Mouse (Mus musculus): ENCODE measurements around the gene Trim40. TPM values are rescaled to one million over a fixed set of nuclear protein-coding genes. Genes with fewer than 3 reads are reported as not detected.

Gene Trim40
- polyA plus RNA-seq (2016; fragmentation: Nextera tagmentation; extraction: Ambion mirVana): not detected in 2 replicates

DNA sequence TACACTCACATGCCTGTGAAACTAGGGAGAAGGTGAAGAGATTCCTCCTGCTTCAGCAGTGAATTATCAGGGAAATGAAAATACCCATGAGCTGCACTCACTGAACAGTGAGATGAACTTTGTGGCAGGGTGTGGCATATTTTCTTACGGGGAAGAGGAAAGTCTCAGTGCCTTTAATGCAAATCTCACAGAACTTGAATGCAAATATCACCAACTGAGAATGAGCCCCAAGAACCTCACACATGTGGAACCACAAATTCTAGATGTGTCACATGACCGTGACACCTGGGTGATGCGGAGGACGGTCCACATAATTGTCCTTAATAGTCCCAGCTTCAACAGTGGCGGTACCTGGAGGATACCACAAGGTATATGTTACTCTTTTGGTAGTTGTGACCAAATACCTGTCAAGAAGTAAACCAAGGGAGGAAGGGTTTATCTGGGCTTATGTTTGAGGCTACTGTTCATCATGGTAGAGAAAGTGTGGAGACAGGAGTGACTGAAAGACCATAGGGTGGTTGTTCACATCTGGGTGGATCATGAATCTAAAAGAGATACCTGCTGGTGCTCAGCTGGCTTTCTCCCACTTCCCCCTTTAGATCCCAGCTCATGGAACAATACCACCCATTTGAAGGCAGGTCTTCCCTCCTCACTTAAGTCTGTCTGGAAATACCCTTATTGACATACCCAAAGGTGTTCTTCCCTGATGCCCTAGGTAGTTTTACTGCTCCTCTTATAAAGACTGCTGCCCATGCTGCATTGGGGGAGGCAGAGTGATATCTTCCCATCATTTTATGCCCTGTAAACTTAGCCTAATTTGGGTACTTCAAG is at the start of gene Trim40:
Gene Trim40 (minus strand): TSS at position 51 of the 831 bp plus-strand sequence.
- H3K9me3 ChIP-seq: no peaks in the 10 kb centered on the region
- H3K4me2 ChIP-seq (replicated peaks): no peak within 1 kb of the TSS
- ATAC-seq (ENCODE audit: insufficient number of reproducible peaks, insufficient read depth, low FRiP score, low TSS enrichment): no peak
- no peak within 1 kb of the TSS for H3K4me3 ChIP-seq
- H3K27ac ChIP-seq: no peak within 1 kb of the TSS
- H3K27me3 ChIP-seq: no peaks in the 10 kb centered on the region
- H3K9ac ChIP-seq: no peak within 1 kb of the TSS
- 82% methylated on average over 5 of the region's 5 CpGs for WGBS
- no peaks in the 10 kb centered on the region for H3K4me1 ChIP-seq
- H3K36me3 ChIP-seq: no peaks in the 10 kb centered on the region

DNA sequence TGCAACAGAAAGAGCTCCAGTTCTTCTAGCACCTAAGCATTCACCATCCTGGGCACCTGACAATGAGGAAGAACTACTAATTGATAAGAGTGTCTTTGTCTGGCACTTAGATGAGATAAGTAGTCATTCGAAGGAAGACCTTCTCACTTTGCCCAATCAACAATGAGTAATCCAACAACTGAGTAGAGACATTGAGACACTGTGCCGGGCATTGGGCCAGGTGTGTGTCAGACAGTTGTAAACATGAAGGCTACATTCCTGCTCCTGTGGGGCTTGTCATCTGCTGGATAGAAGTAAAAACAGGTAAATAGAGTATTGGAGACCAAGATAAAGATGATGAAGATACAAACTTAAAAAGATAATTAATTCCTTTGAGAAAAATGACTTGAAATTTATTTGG is 48.1 kb upstream of the Trim40 start:
- ATAC-seq (ENCODE audit: insufficient number of reproducible peaks, insufficient read depth, low FRiP score, low TSS enrichment): no peak
- no peaks in the 10 kb centered on the region for H3K9me3 ChIP-seq
- no peak overlapping the region for H3K9ac ChIP-seq
- 90% methylated on average over 2 of the region's 2 CpGs for WGBS
- H3K4me1 ChIP-seq: peaks cover 5% of the 10 kb centered on the region; the same call in 1 of the 2 replicates
- no peak overlapping the region for H3K4me3 ChIP-seq
- no peak overlapping the region for H3K4me2 ChIP-seq (replicated peaks)
- peaks cover 28% of the 10 kb centered on the region for H3K27me3 ChIP-seq
- no peak overlapping the region for H3K27ac ChIP-seq
- no peaks in the 10 kb centered on the region for H3K36me3 ChIP-seq

DNA sequence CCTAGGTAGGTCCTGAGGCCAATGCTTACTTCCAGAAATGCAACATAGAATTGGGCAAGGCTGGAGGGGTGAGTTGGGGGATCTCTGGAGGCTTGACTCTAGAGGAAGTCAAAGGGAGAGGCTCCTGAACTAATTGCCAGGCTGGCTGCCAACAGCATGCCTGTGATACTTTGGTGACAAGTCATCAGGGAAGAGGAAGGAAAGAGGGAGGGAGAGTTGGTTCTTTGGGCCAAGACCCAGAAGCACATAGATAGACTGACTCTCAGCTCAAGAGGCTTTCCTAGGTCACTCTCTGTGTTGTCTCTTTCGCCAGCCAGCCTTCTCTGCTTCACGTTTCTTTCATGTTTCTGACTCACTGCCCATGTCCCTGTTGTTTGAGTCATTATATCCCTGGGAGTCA is 41.9 kb upstream of the Trim40 start:
- no peaks in the 10 kb centered on the region for H3K4me1 ChIP-seq
- no peak for ATAC-seq (ENCODE audit: insufficient number of reproducible peaks, insufficient read depth, low FRiP score, low TSS enrichment)
- H3K4me2 ChIP-seq (replicated peaks): no peak overlapping the region
- H3K9ac ChIP-seq: no peak overlapping the region
- H3K27me3 ChIP-seq: no peaks in the 10 kb centered on the region
- H3K27ac ChIP-seq: no peak overlapping the region
- WGBS: 72% methylated on average over 2 of the region's 2 CpGs
- no peaks in the 10 kb centered on the region for H3K36me3 ChIP-seq
- no peak overlapping the region for H3K4me3 ChIP-seq
- H3K9me3 ChIP-seq: no peaks in the 10 kb centered on the region

DNA sequence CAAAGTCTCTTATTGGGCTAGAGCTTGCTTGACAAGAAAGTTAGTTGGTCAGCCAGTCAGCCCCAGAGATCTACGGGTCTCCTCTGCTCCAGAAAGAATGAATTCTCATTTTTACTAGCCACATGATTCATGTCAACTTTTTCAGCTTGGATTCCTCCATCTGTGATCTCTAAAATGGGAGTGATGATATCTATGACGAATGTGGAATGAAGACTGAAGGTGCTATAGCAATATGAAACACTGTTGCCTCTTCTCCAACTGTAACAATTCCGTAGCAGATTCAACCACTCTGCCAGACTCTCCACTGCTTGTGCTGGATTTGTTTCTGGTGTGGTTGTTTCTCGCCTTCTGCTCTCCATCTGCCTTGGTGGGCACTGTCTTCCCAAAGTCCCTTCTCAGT is 41.2 kb upstream of the Trim40 start:
- no peak for ATAC-seq (ENCODE audit: insufficient number of reproducible peaks, insufficient read depth, low FRiP score, low TSS enrichment)

DNA sequence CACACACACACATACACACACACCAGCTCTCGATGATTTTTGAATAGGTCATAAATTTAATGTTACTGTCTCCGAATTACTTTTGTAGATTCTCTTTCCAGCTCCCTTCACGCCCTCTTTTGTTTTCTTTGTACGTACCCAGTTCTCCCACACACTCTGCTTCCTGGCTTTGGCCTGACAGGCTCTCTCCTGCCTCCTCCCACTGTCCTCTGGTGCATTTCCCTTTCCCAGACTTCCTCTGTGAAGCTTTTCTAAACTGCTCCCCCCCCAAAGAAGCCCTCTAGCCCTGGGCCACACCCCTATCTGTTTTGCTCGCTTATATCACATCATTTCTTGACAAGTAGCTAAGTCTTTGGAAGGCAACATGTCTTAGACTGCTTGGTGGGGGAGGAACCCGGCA is 40.3 kb upstream of the Trim40 start:
- no peak for ATAC-seq (ENCODE audit: insufficient number of reproducible peaks, insufficient read depth, low FRiP score, low TSS enrichment)
- no peak overlapping the region for H3K4me3 ChIP-seq

More for the DNA sequence above, 41.2 kb upstream of the Trim40 start:
- H3K27ac ChIP-seq: no peak overlapping the region
- no peaks in the 10 kb centered on the region for H3K9me3 ChIP-seq
- no peaks in the 10 kb centered on the region for H3K4me1 ChIP-seq
- WGBS: 79% methylated on average over 4 of the region's 4 CpGs
- H3K4me2 ChIP-seq (replicated peaks): no peak overlapping the region
- no peaks in the 10 kb centered on the region for H3K27me3 ChIP-seq
- no peak overlapping the region for H3K4me3 ChIP-seq
- no peak overlapping the region for H3K9ac ChIP-seq
- H3K36me3 ChIP-seq: no peaks in the 10 kb centered on the region

DNA sequence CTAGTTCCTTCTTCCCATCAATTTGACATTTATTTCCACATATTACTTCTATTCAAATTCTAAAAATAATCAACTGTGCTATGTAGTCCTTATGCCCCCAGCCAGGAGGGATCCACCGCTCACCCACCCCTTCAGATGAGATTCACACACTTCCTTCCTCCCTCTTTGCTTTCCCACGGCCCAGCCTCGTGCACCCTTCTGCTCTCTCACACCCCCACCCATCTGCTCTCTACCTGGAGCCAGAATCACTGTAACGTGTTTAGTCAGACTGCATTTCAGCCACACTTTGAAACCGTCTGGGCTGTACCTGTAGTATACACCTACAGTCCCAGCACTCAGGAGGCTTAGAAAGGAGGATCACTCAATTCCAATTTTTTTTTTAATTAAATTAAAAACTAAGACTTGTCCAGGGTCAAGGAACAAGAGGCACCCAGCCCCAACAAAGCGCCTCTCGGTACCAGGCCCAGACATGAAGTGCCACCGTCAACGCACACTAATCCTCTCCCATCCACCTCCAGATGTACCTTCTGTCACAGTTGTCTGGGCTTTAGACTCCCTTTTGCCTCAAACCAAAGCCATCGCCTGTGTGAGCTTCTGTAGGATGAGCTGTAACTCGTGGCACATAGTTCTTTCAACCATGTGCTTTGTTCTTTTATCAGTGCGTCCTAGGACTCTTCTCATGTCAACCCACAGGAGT is 39.5 kb upstream of the Trim40 start:
- no peak for ATAC-seq (ENCODE audit: insufficient number of reproducible peaks, insufficient read depth, low FRiP score, low TSS enrichment)
- no peaks in the 10 kb centered on the region for H3K4me1 ChIP-seq

More for the DNA sequence above, 40.3 kb upstream of the Trim40 start:
- Histone ChIP-seq H3K9me3 (no peaks in the 10 kb centered on the region), H3K36me3 (no peaks in the 10 kb centered on the region), H3K27me3 (no peaks in the 10 kb centered on the region), H3K9ac (no peak overlapping the region), H3K27ac (no peak overlapping the region), H3K4me2 (replicated peaks) (no peak overlapping the region), H3K4me1 (no peaks in the 10 kb centered on the region)
- 85% methylated on average over 6 of the region's 6 CpGs for WGBS

DNA sequence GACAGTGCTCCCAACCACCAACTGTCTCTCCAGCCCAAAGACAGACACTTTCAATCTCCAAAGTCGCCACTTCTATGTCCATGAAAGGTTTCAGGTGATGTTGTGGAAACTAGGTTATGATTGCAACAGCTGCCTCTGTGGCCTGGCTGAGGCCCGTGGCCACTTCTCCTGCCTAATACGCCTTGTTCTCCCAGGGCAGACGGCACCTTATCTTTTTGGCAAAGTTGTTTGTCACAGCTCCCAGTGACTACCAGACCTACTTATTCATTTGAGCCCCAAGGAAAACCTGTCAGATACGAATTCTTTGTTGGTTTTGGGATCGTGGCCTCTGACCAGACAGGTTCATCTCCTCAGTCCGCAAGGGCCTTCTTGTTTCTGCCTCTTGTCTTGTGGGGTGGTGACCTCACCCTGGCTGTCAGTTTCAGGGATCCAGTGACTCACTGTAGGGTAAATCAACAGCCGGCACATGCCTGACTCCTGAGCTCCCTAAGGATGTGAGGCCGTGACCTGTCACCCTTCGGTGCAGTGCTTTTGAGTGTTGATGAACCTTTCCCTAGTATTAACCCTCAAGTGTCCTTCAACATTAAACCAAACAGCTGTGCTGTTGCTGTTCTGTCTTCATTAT is 37.7 kb upstream of the Trim40 start:
- 48% methylated on average over 10 of the region's 10 CpGs for WGBS
- Histone ChIP-seq H3K27ac (no peak overlapping the region), H3K4me1 (no peaks in the 10 kb centered on the region), H3K36me3 (no peaks in the 10 kb centered on the region), H3K4me2 (replicated peaks) (no peak overlapping the region), H3K9ac (no peak overlapping the region), H3K9me3 (no peaks in the 10 kb centered on the region), H3K27me3 (no peaks in the 10 kb centered on the region), H3K4me3 (no peak overlapping the region)
- no peak for ATAC-seq (ENCODE audit: insufficient number of reproducible peaks, insufficient read depth, low FRiP score, low TSS enrichment)

More for the DNA sequence above, 39.5 kb upstream of the Trim40 start:
- no peaks in the 10 kb centered on the region for H3K36me3 ChIP-seq
- no peaks in the 10 kb centered on the region for H3K27me3 ChIP-seq
- 83% methylated on average over 12 of the region's 12 CpGs for WGBS
- no peak overlapping the region for H3K9ac ChIP-seq
- no peak overlapping the region for H3K4me3 ChIP-seq
- H3K9me3 ChIP-seq: no peaks in the 10 kb centered on the region
- no peak overlapping the region for H3K27ac ChIP-seq
- no peak overlapping the region for H3K4me2 ChIP-seq (replicated peaks)

DNA sequence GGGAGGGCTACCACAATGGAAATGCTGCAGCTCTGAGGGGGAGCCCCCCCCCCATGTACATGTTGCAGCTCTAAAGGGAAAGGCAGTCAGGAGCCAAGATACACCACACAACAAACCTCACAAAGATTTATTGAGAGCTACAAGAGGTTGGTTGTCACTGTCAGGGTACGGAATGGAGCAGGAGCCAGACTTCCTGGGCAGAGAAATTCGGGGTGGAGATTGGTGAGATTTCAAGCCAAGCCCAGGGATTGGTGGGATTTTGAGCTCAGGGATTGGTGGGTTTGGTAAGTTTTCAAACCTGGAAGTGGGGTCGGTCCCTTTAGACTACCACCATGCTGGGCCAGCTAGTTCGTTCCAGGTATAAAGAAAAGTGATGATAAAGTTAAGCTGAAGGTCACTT is 33.6 kb upstream of the Trim40 start:
- 0 out of 2 replicates have a peak, but pooled peaks cover 3% of the 10 kb centered on the region for H3K27me3 ChIP-seq
- WGBS: 61% methylated on average over 4 of the region's 4 CpGs
- H3K36me3 ChIP-seq: no peaks in the 10 kb centered on the region
- no peak for ATAC-seq (ENCODE audit: insufficient number of reproducible peaks, insufficient read depth, low FRiP score, low TSS enrichment)
- H3K4me2 ChIP-seq (replicated peaks): no peak overlapping the region
- H3K4me3 ChIP-seq: no peak overlapping the region
- no peak overlapping the region for H3K9ac ChIP-seq
- no peak overlapping the region for H3K27ac ChIP-seq
- no peaks in the 10 kb centered on the region for H3K4me1 ChIP-seq
- H3K9me3 ChIP-seq: no peaks in the 10 kb centered on the region

DNA sequence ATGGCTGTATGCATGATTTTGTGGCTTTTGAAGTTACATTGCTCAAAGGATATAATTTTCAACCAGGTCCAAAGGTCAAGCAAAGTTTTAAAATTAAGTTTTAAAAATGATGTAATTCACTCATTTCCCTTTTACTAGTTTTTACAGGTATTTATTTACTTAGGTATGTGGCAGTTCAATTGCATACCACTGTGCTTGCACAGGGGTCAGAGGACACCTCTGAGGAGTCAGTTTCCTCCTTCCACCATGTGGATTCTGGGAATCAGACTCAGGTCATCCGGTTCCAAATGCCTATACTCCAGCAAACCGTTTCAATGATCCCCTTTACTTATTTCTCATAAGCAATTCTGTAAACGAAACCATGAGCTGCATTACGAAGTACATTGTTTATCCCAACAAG is 32.8 kb upstream of the Trim40 start:
- ATAC-seq (ENCODE audit: insufficient number of reproducible peaks, insufficient read depth, low FRiP score, low TSS enrichment): no peak
- H3K36me3 ChIP-seq: no peaks in the 10 kb centered on the region
- no peaks in the 10 kb centered on the region for H3K9me3 ChIP-seq
- no peak overlapping the region for H3K4me2 ChIP-seq (replicated peaks)
- H3K4me1 ChIP-seq: no peaks in the 10 kb centered on the region
- H3K4me3 ChIP-seq: no peak overlapping the region
- H3K27ac ChIP-seq: no peak overlapping the region
- H3K9ac ChIP-seq: no peak overlapping the region
- H3K27me3 ChIP-seq: 0 out of 2 replicates have a peak, but pooled peaks cover 3% of the 10 kb centered on the region
- WGBS: 80% methylated on average over 4 of the region's 4 CpGs

DNA sequence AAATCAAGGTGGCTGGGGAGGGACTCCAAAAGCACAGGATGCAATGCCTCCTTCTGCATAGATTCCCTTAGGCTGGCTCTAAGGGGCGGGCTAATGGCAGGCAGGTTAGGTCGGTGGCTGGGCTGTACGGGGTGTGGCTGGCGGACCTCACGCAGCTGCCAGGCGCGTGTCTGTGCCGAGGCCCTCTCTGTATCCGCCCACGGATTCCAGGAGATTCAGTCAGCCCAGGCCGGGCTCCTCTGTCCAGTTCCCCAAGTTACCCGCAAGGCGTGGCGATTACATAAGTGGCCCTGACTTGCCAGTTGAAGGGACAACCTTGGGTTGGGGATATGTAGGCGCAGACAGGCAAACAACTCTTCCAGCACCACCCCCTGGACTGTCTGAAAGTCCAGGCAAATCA is 30.3 kb upstream of the Trim40 start:
- 49% methylated on average over 15 of the region's 15 CpGs for WGBS
- no peaks in the 10 kb centered on the region for H3K36me3 ChIP-seq

DNA sequence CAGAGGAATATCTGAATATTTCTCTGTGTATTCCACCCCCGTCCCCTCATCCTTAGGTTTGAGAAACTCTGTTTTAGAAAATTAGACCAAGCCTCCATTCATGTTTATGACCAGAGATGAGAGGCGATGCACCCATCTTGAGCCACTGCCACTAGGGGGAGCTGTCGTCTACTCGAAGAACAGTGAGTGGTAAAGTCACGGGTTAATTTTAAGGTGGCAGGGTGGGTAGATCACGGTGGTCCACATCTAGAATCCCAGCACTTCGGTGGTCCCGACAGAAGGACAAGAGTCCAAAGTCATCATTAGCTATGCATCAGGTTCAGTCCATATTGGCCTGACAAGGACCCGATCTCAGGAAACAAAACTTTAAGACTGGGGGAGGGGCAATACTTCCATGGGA is 25.2 kb upstream of the Trim40 start:
- H3K27ac ChIP-seq: no peak overlapping the region
- H3K9ac ChIP-seq: no peak overlapping the region
- H3K4me3 ChIP-seq: no peak overlapping the region
- H3K27me3 ChIP-seq: 0 out of 2 replicates have a peak, but pooled peaks cover under 1% of the 10 kb centered on the region
- ATAC-seq (ENCODE audit: insufficient number of reproducible peaks, insufficient read depth, low FRiP score, low TSS enrichment): no peak
- 15% methylated on average over 9 of the region's 9 CpGs for WGBS
- no peaks in the 10 kb centered on the region for H3K9me3 ChIP-seq
- no peak overlapping the region for H3K4me2 ChIP-seq (replicated peaks)
- no peaks in the 10 kb centered on the region for H3K36me3 ChIP-seq
- no peaks in the 10 kb centered on the region for H3K4me1 ChIP-seq

More for the DNA sequence above, 30.3 kb upstream of the Trim40 start:
- Histone ChIP-seq H3K4me3 (no peak overlapping the region), H3K27me3 (0 out of 2 replicates have a peak, but pooled peaks cover 3% of the 10 kb centered on the region), H3K4me2 (replicated peaks) (no peak overlapping the region), H3K9me3 (no peaks in the 10 kb centered on the region), H3K9ac (no peak overlapping the region), H3K27ac (no peak overlapping the region), H3K4me1 (no peaks in the 10 kb centered on the region)
- ATAC-seq (ENCODE audit: insufficient number of reproducible peaks, insufficient read depth, low FRiP score, low TSS enrichment): no peak

All from embryonic facial prominence, embryonic 12.5 days (tissue).